Mouse (Mus musculus) hindbrain, postnatal 0 days (tissue): ENCODE results near the gene Adcy9. TPM values are rescaled to one million over a fixed set of nuclear protein-coding genes. Genes with fewer than 3 reads are reported as not detected.

Experiments used
- ATAC-seq: fragments of 200-750 bp; cut with Nextera tagmentation; 2 replicates; pipeline ENCODE4 v1.8.0; 2017; ENCODE audit warnings: mild to moderate bottlenecking, moderate TSS enrichment, moderate library complexity
- DNase-seq: peaks from one replicate; pipeline ENCODE4 v3.0.0-alpha.2; 2015; ENCODE audit warnings: low spot score
- H3K27ac ChIP-seq: fragments of 300-500 bp; sonication (generic); 2 replicates; pipeline ENCODE4 v1.5.1; 2014; ENCODE audit warnings: mild to moderate bottlenecking
- H3K27me3 ChIP-seq: fragments of 300-500 bp; sonication (generic); 2 replicates; pipeline ENCODE4 v1.6.1; 2014; ENCODE audit warnings: low read length, mixed read lengths; ENCODE audit not compliant: insufficient read depth
- H3K36me3 ChIP-seq: fragments of 300-500 bp; sonication (generic); 2 replicates; pipeline ENCODE4 v1.6.1; 2014; ENCODE audit warnings: low read length, mixed read lengths; ENCODE audit not compliant: insufficient read depth
- H3K4me1 ChIP-seq: fragments of 300-500 bp; sonication (generic); 2 replicates; pipeline ENCODE4 v1.6.1; 2014; ENCODE audit warnings: antibody characterized with exemption, low read length, mixed read lengths; ENCODE audit not compliant: insufficient read depth
- H3K4me2 ChIP-seq: fragments of 300-500 bp; sonication (generic); 2 replicates; pipeline ENCODE4 v1.6.1; 2014; ENCODE audit warnings: low read depth, mild to moderate bottlenecking, low read length, moderate library complexity, mixed read lengths
- H3K4me3 ChIP-seq: fragments of 300-500 bp; sonication (generic); 2 replicates; pipeline ENCODE4 v1.5.1; 2014; ENCODE audit warnings: low read length
- H3K9ac ChIP-seq: fragments of 300-500 bp; sonication (generic); replicated peaks from 2 replicates; pipeline ENCODE4 v1.6.1; 2014; ENCODE audit warnings: mild to moderate bottlenecking, low read length, moderate library complexity, mixed read lengths
- H3K9me3 ChIP-seq: fragments of 300-500 bp; sonication (generic); 2 replicates; pipeline ENCODE4 v1.6.1; 2016; ENCODE audit warnings: low read length, mixed read lengths
- CTCF ChIP-seq: IDR thresholded peaks from 2 replicates; pipeline ENCODE4 v1.5.1; 2016; ENCODE audit warnings: antibody characterized with exemption, control low read depth, low read depth
- WGBS: fragments of 180-500 bp; shearing (Covaris S2); extraction: QIAGEN DNeasy Blood & Tissue Kit; methylation state at CpG from one replicate; pipeline ENCODE4 v1.1.7; 2014; 5-methylcytosine and 5-hydroxymethylcytosine counted together
- polyA plus RNA-seq: library from polyadenylated mRNA; unstranded; fragments of >200 nt; fragmentation: Nextera tagmentation; extraction: Ambion mirVana; gene quantifications from 2 replicates; pipeline ENCODE4 v1.2.1, GENCODE M21; 2015
- total RNA-seq: library from RNA; depleted of rRNA; stranded (reverse); fragments of >200 nt; gene quantifications from 2 replicates; pipeline ENCODE4 v1.2.3, GENCODE M21; 2014

Adcy9 gene
- total and polyA plus RNA-seq, 2 experiments from 2014 or later: 4.3 to 31.6 TPM

DNA sequence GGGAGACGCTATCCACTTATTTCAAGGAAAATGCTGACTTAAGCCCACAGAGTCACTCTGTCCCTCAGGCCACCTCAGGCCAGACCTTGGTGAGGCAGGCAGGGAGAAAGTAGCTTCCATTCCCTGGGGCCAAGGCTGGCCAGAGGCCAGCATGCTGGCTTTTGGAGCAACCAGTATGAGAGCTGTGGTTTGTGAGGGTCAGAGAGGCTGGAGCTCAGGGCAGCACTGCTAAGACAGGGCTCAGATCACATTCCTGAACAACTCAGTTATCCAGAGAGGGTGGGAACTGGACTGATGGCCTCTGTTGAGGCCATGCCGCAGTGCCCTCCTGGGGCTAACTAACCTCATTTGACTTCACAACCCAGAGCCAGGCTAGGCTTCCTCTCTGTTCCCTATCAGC is 15.1 kb upstream of the Adcy9 start:
- ATAC-seq (no peak), DNase-seq (no peak)
- Histone ChIP-seq H3K4me2 (no peak overlapping the region), H3K36me3 (no peaks in the 10 kb centered on the region), H3K9me3 (0 out of 2 replicates have a peak, but pooled peaks cover 3% of the 10 kb centered on the region), H3K4me1 (no peaks in the 10 kb centered on the region), H3K27ac (no peak overlapping the region), H3K4me3 (no peak overlapping the region), H3K27me3 (no peaks in the 10 kb centered on the region), H3K9ac (no peak overlapping the region)
- WGBS: 86% methylated on average over 2 of the region's 2 CpGs
- TF ChIP-seq CTCF: no peak

GRCm38 (mm10) chr16:4431841-4432240 is 11.5 kb upstream of the Adcy9 start:
- TF ChIP-seq CTCF: no peak
- Histone ChIP-seq H3K4me3 (no peak overlapping the region), H3K9me3 (0 out of 2 replicates have a peak, but pooled peaks cover 3% of the 10 kb centered on the region), H3K27me3 (no peaks in the 10 kb centered on the region), H3K27ac (no peak overlapping the region), H3K4me1 (no peaks in the 10 kb centered on the region), H3K9ac (no peak overlapping the region), H3K36me3 (no peaks in the 10 kb centered on the region), H3K4me2 (no peak overlapping the region)
- no peak for DNase-seq
- no peak for ATAC-seq
- 83% methylated on average over 4 of the region's 4 CpGs for WGBS

- Histone ChIP-seq H3K4me3 (no peak overlapping the region), H3K27me3 (no peaks in the 10 kb centered on the region), H3K9ac (no peak overlapping the region), H3K4me2 (no peak overlapping the region), H3K9me3 (0 out of 2 replicates have a peak, but pooled peaks cover 3% of the 10 kb centered on the region), H3K27ac (no peak overlapping the region), H3K36me3 (no peaks in the 10 kb centered on the region), H3K4me1 (no peaks in the 10 kb centered on the region)
- ATAC-seq: no peak
- DNase-seq: no peak
- no peak for TF ChIP-seq CTCF
- WGBS: 87% methylated on average over 3 of the region's 3 CpGs
Observed at GRCm38 (mm10) chr16:4431013-4431412, 10.7 kb upstream of the Adcy9 start.

GRCm38 (mm10) chr16:4430232-4430631 is 9.9 kb upstream of the Adcy9 start:
- H3K27ac ChIP-seq: no peak overlapping the region
- H3K4me1 ChIP-seq: no peaks in the 10 kb centered on the region
- no peak overlapping the region for H3K4me3 ChIP-seq
- no peak overlapping the region for H3K4me2 ChIP-seq
- DNase-seq (no peak), ATAC-seq (no peak)
- no peak overlapping the region for H3K9ac ChIP-seq
- 0 out of 2 replicates have a peak, but pooled peaks cover 3% of the 10 kb centered on the region for H3K9me3 ChIP-seq
- WGBS: 80% methylated on average over 5 of the region's 5 CpGs
- no peaks in the 10 kb centered on the region for H3K27me3 ChIP-seq
- H3K36me3 ChIP-seq: no peaks in the 10 kb centered on the region
- TF ChIP-seq CTCF: no peak

DNA sequence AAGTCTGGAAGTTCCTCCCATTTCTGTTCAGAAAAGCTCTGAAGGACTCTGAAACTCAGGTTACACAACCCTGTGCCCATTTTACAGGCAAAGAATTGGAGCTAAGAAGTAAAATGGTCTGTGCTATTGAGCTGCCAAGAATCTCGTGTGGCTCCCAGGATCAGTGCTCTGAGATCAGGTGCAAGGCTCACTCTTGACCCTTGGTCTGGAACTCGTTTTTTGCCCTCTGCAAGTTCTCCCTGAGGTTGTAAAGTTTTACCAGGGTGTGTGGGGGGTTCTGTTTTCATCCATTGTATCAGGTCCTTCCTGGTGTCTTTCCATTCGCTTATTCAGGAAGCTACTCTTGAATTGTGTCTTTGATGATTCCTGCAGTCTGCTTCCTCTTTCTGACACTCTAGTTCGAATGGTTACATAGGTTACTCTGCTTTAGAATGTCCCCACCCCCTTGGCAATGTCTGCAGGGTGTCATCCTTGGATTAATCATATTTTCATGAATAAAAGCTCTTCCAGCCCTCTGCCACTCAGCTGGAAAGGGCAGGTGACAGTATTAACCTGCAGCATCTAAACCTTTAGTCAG is 5.4 kb upstream of the Adcy9 start:
- no peak for TF ChIP-seq CTCF
- DNase-seq: no peak
- WGBS: 60% methylated on average over 4 of the region's 4 CpGs

GRCm38 (mm10) chr16:4423613-4424012 is 3.3 kb upstream of the Adcy9 start:
- TF ChIP-seq CTCF: no peak
- Histone ChIP-seq H3K4me1 (0 out of 2 replicates have a peak, but pooled peaks cover 3% of the 10 kb centered on the region), H3K4me2 (no peak overlapping the region), H3K9ac (no peak overlapping the region), H3K27ac (no peak overlapping the region), H3K4me3 (no peak overlapping the region), H3K36me3 (no peaks in the 10 kb centered on the region), H3K9me3 (no peaks in the 10 kb centered on the region), H3K27me3 (no peaks in the 10 kb centered on the region; the same call in 1 of the 2 replicates)
- no peak for DNase-seq
- ATAC-seq: no peak
- WGBS: 78% methylated on average over 5 of the region's 5 CpGs

More for the DNA sequence above, 5.4 kb upstream of the Adcy9 start:
- Histone ChIP-seq H3K4me1 (no peaks in the 10 kb centered on the region), H3K27ac (no peak overlapping the region), H3K36me3 (no peaks in the 10 kb centered on the region), H3K9ac (no peak overlapping the region), H3K4me2 (no peak overlapping the region), H3K4me3 (no peak overlapping the region), H3K27me3 (no peaks in the 10 kb centered on the region; the same call in 1 of the 2 replicates), H3K9me3 (no peaks in the 10 kb centered on the region)
- no peak for ATAC-seq

DNA sequence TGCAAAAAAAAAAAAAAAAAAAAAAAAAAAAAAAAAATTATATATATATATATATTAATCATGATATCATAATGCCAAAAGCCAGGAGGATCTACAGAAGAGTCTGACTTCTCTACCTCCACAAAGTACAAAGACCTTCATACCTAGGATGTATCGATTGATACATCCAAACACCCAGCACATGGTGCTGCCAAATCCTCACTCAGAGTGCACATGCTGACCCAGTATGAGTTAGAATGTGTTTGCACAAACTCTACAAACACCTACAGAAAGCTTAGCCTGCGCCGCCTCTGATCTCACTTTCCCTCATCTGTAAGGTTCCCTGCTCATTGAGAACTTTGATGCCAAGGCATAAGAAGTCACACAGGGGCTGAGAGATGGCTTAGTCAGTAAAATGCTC is 2.7 kb upstream of the Adcy9 start:
- DNase-seq (no peak), ATAC-seq (no peak)
- Histone ChIP-seq H3K36me3 (no peaks in the 10 kb centered on the region), H3K4me3 (no peak overlapping the region), H3K27me3 (no peaks in the 10 kb centered on the region; the same call in 1 of the 2 replicates), H3K9me3 (no peaks in the 10 kb centered on the region), H3K9ac (no peak overlapping the region), H3K4me2 (no peak overlapping the region), H3K4me1 (peaks cover 10% of the 10 kb centered on the region), H3K27ac (no peak overlapping the region)
- WGBS: 85% methylated on average over 3 of the region's 3 CpGs
- no peak for TF ChIP-seq CTCF
